Mouse (Mus musculus): ENCODE results near the gene Uso1.
"Not testable (repeated sequence)": the region's sequence is repeated elsewhere in the genome, so short reads cannot be mapped to it uniquely, and the experiment has no call there.

Gene Uso1

DNA sequence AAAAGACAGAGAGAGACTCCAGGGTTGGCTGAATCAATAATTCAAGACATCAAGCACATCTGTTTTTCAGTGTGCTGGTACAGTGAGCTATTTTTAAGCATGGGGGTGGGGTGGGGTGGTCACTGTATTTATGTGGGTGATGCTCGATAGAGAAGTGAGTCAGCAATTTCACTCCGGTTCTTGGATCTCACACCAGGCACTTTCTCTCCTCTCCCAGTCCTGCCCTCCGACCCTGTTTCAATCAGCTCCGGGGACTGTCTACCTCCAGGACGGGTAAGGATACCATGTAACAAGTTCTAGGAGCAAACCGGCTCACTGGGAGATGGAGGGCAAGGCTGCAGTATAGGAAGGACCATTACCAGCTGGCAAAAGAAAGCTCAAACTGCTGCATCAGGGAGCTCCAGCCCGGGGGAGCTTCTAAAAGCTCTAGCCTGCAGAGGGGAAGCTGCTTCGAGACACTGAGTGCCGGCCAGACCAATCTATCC, 10.6 kb upstream of the Uso1 start:
- no peak for DNase-seq (ENCODE audit: inconsistent age in 2 of 2, low spot score in 1 of 2)

- DNase-seq (ENCODE audit: inconsistent age in 2 of 2, low spot score in 1 of 2), result no peak
These were observed 10.0 kb upstream of the Uso1 start for GRCm38 (mm10) chr5:92127751-92128150.

- no peak for DNase-seq (ENCODE audit: inconsistent age in 2 of 2, low spot score in 1 of 2)
These were observed 9.2 kb upstream of the Uso1 start for GRCm38 (mm10) chr5:92128570-92128969.

DNA sequence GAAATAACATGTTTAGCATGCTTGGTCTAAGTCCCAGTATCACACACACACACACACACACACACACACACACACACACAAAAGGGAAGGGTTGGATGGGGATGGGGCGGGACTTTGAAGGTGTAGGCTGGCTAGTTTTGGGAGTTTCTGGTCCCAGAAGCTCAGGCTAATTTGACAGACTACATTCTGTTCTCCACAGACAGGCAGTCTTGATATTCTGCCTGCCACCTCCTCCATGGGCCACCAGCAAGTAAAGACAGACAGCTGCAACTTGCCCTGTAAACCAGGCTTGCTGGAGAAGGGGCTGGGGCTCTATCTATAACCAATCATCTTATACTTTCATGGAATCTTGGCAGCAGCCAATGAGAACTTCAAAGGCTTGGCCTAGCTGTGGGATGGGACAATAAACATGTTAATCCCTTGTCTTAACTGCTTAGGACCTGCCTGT, 8.4 kb upstream of the Uso1 start:
- DNase-seq (ENCODE audit: inconsistent age in 2 of 2, low spot score in 1 of 2), result no peak

- DNase-seq (ENCODE audit: inconsistent age in 2 of 2, low spot score in 1 of 2), result no peak
These were observed 7.6 kb upstream of the Uso1 start for GRCm38 (mm10) chr5:92130040-92130682.

DNA sequence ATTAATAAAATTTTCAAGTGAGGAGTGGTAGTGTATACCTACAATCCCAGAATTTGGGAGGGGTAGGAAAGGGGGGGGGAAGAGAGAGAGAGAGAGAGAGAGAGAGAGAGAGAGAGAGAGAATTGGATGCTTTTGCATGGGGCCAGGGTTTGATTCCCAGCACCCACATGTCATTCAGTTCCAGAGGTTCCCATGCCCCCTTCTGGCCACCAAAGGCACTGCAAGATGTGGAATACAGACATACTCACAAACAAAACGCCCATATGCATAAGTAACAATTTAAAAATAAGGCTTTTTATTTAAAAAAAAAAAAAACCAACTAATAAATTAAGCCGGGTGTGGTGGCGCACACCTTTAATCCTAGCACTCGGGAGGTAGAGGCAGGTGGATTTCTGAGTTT, 5.6 kb upstream of the Uso1 start:
- DNase-seq (ENCODE audit: inconsistent age in 2 of 2, low spot score in 1 of 2), result no peak

DNA sequence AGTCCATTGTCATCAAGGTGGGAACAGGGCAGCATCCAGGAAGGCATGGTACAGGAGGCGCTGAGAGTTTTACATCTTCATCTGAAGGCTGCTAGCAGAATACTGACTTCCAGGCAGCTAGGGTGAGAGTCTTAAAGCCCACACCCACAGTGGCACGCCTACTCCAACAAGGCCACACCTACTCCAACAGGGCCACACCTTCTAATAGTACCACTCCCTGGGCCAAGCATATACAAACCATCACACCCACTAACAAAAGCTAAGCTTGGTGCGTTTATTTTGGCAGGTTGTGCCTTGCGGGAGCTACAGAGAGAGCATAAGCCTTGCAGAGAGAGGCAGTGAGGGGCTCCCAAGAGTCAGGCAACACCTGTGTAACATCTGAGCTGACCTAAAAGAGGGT, 4.7 kb upstream of the Uso1 start:
- not testable (repeated sequence) for DNase-seq (ENCODE audit: inconsistent age in 2 of 2, low spot score in 1 of 2)

DNA sequence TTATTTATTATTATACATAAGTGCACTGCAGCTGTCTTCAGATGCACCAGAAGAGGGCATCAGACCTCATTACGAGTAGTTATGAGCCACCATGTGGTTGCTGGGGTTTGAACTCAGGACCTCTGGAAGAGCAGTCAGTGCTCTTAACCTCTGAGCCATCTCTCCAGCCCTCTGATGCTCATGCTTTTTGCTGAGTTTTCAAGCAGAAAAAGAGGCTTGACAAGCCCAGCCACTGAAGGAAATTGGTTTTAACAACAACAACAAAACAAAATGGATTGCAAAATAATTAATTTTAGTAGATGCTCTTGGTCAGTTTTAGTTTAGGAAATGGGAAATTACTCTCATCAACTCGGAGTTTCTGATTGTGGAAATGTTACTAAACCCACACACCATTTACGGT, 2.8 kb upstream of the Uso1 start:
- DNase-seq (ENCODE audit: inconsistent age in 2 of 2, low spot score in 1 of 2), result no peak

DNA sequence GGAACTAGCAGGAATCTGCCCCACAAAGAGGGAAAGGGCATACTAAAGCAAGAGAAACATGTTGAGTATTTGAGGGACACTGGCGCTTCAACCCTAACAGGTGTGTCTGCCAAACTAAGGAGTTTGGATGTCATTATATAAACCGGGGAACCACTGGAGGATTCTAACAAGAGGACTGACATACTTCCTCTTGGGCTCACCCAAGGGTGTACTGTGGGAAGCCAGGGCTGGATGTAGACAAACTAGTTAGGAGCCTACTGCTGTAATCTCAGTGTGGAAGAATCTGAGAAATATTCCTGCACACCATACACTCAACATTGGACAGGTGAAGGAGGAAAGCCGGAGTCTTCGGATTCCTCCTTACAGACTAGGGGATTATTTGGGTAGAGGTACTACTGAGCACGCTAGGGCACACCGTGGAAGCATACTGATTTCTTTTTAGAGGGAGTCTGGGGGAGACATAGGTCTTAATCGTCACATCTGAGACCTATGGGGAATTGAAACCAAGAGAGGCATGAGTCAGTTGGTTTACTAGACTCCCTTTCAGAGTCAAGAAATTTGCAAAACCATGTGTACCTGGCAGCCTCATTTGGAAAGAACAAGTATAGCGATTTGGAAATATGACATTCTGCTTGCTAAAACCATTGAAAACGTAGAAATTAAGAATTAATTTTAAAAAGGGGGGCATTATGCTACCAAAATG, 1.1 kb upstream of the Uso1 start:
- DNase-seq (ENCODE audit: inconsistent age in 2 of 2, low spot score in 1 of 2), result no peak

DNA sequence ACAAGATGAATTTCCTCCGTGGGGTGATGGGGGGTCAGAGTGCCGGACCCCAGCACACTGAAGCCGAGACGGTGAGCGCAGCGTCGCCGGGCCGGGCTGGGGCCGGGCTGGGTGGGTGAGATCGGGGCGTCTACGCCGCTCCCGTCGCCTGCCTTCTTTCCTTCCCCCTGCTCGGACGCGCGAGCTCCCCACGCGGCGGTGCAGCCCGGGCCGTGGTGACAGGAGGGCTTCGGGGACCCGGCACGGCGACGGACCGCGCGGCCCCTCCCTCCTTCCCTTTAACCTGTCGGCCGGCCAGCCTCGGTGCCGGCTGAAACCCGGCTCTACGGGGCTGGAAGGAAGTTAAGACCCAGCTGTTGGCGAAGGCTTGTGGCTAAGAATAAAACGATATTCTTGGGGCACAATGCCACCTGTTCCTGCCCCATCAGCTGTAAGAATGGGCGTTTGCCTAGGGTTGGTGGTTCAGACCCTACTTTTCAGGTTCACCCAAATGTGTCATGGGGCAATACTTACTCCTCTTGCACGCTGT, 419 bp downstream of the Uso1 start:
- DNase-seq (ENCODE audit: inconsistent age in 2 of 2, low spot score in 1 of 2), result peak; percentile 71 to 87

GRCm38 (mm10) chr5:92139191-92139590, 1.5 kb downstream of the Uso1 start:
- peak in 1 of 2 experiments; percentile 70 for DNase-seq (ENCODE audit: inconsistent age in 2 of 2, low spot score in 1 of 2)

- no peak for DNase-seq (ENCODE audit: inconsistent age in 2 of 2, low spot score in 1 of 2)
These were observed 4.0 kb downstream of the Uso1 start for GRCm38 (mm10) chr5:92141696-92142095.

DNA sequence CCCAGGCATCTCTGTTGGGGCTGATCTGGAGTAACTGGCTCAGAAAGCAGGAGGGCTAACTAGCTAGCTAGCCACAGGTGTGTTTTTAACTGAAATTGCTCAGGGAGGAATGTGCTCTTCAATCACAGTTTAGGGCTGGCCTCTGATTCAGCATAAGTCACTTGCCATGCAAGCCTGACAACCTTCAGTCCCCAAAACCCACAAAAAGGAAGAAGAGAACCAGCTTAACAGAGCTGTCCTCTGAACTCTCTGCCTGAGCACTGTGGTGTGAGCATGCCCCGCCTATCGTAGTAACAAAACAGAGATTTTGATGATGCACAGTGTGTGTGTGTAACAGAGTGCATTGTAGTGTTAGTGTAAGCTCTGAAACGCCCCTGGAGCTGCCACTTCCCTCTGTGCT, 4.7 kb downstream of the Uso1 start:
- no peak for DNase-seq (ENCODE audit: inconsistent age in 2 of 2, low spot score in 1 of 2)

DNA sequence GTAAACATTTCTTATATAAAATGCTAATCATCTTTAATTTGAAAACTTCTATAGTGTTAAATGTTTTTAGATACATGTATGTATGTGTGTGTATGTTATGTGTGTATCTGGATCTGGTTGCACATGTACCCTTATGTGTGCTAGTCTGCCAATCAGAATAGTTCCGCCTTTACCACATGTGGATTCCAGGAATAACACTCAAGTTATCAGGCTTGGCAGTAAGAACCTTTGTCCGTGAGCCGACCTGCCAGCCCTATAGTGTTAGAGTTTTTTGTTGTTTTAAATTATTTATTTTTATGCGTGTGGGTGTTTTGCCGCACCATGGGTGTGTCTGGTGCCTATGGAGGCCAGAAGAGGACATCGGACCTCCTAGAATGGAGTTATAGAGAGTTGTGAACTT, 5.9 kb downstream of the Uso1 start:
- DNase-seq (ENCODE audit: inconsistent age in 2 of 2, low spot score in 1 of 2), result no peak

- peak in 1 of 2 experiments; percentile 50 for DNase-seq (ENCODE audit: inconsistent age in 2 of 2, low spot score in 1 of 2)
These were observed 7.4 kb downstream of the Uso1 start for GRCm38 (mm10) chr5:92144954-92145708.

- DNase-seq (ENCODE audit: inconsistent age in 2 of 2, low spot score in 1 of 2), result peak in 1 of 2 experiments; percentile 69
These were observed 10.5 kb downstream of the Uso1 start for GRCm38 (mm10) chr5:92148248-92148647.

GRCm38 (mm10) chr5:92149330-92149982, 11.7 kb downstream of the Uso1 start:
- DNase-seq (ENCODE audit: inconsistent age in 2 of 2, low spot score in 1 of 2), result no peak

DNA sequence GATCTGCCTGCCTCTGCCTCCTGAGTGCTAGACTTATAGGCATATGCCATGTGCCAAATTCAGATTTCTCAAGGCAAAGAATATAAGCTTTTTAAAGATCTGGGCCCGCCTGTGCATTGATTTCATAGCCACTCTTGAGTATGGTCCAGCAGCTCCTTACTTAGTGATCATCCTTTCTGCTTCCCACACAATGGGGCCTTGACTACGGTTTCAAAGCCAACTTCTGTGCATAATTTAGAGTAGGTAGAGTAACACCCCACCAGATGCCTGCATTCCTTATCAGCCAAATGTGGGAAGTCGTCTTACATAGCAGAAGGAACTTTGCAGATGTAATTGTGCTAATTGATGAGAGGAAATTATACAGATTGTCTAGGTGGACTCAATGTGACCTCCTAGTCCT, 17.1 kb downstream of the Uso1 start:
- DNase-seq (ENCODE audit: inconsistent age in 2 of 2, low spot score in 1 of 2), result no peak

DNA sequence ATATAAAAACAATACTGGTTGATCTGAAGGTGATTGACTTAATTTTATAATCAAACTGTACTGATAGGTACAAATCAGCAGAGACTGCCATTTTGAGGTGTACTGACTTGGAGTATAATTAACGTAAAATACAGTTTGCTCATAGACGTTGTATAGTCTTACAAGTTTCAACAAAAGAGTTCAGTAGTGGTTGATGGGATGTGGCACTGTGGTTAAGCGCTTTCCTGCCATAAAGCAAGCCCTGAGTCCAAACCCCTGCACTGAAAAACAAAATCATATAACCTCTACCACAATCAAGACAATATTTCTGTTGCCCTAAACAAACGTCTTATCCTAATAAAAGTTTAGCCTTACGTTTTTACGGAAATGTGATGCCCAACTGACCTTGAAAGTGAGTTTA, 28.2 kb downstream of the Uso1 start:
- DNase-seq (ENCODE audit: inconsistent age in 2 of 2, low spot score in 1 of 2), result no peak

DNA sequence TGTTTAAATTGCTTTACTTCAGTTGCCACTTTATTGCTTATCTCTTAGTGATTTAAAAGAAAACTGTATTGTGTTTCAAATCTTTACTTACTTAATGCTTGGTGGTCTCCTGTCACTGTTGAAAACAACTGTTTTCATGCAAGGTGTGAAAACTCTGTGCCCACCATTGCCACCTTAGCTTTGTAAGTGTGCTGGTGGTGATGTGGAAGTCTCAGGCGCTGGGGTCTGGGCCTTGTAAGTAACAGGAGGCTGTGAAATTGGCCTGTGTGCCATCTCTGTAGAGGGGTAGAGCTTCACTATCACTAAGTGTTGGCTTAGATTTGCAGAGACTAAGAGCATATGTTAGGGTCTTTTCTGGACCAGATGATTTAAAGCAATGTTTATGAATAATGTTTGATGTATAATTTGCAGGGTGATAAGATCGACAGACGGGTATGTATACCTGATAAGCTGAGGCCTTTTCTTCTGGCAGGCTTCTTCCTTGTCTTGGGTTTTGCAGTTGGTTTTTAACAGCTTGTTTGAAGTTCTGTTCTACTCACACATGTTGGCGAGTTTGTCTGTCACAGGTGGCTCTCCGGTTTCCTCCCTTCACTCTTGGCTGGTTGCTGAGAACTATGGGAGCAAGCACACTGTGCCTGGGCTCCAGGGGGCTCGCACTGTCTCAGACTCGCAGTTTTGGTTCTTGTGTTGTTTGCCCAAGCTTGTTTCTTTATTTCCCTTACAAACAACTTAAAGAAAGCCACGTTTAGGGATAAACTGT, 45.5 kb downstream of the Uso1 start:
- no peak for DNase-seq (ENCODE audit: inconsistent age in 2 of 2, low spot score in 1 of 2)
